Mouse (Mus musculus): ENCODE measurements around the gene Zfp821. TPM values are rescaled to one million over a fixed set of nuclear protein-coding genes. Genes with fewer than 3 reads are reported as not detected.
"Not testable (repeated sequence)": the region's sequence is repeated elsewhere in the genome, so short reads cannot be mapped to it uniquely, and the experiment has no call there.

Gene Zfp821
- polyA plus RNA-seq, 1 experiment from 2014 or later, result 22.4 TPM

- Histone ChIP-seq H3K4me1 (ENCODE audit: control insufficient read depth, insufficient read depth, low read length) (no peaks in the 10 kb centered on the region), H3K4me3 (ENCODE audit: low read depth, low read length) (no peak overlapping the region), H3K27ac (replicated peaks; ENCODE audit: low read depth, low read length) (no peak overlapping the region), H3K27me3 (replicated peaks; ENCODE audit: control insufficient read depth, insufficient read depth, low read length) (no peaks in the 10 kb centered on the region), H3K4me2 (ENCODE audit: low read depth, low read length) (no peak overlapping the region), H3K36me3 (ENCODE audit: control insufficient read depth, insufficient read depth, low read length) (no peaks in the 10 kb centered on the region), H3K9me3 (ENCODE audit: control insufficient read depth, low read length) (no peaks in the 10 kb centered on the region), H3K9ac (ENCODE audit: low read depth, low read length) (no peak overlapping the region)
- DNase-seq (ENCODE audit: low spot score) (no peak), ATAC-seq (ENCODE audit: low read depth) (no peak)
- 83% methylated on average over 8 of the region's 8 CpGs for WGBS
Observed at GRCm38 (mm10) chr8:109754696-109755095, 49.4 kb downstream of the Zfp821 start.

- not testable (repeated sequence) for H3K36me3 ChIP-seq (ENCODE audit: control insufficient read depth, insufficient read depth, low read length); H3K9ac ChIP-seq (ENCODE audit: low read depth, low read length); H3K4me2 ChIP-seq (ENCODE audit: low read depth, low read length); H3K27me3 ChIP-seq (replicated peaks; ENCODE audit: control insufficient read depth, insufficient read depth, low read length); H3K9me3 ChIP-seq (ENCODE audit: control insufficient read depth, low read length); DNase-seq (ENCODE audit: low spot score); H3K4me3 ChIP-seq (ENCODE audit: low read depth, low read length); ATAC-seq (ENCODE audit: low read depth); H3K4me1 ChIP-seq (ENCODE audit: control insufficient read depth, insufficient read depth, low read length); H3K27ac ChIP-seq (replicated peaks; ENCODE audit: low read depth, low read length)
- WGBS, result 75% methylated on average over 4 of the region's 4 CpGs
Observed at GRCm38 (mm10) chr8:109755554-109755953, 50.2 kb downstream of the Zfp821 start.

- Histone ChIP-seq H3K4me1 (ENCODE audit: control insufficient read depth, insufficient read depth, low read length) (no peaks in the 10 kb centered on the region), H3K4me3 (ENCODE audit: low read depth, low read length) (no peak overlapping the region), H3K27ac (replicated peaks; ENCODE audit: low read depth, low read length) (no peak overlapping the region), H3K36me3 (ENCODE audit: control insufficient read depth, insufficient read depth, low read length) (no peaks in the 10 kb centered on the region), H3K4me2 (ENCODE audit: low read depth, low read length) (no peak overlapping the region), H3K9me3 (ENCODE audit: control insufficient read depth, low read length) (no peaks in the 10 kb centered on the region; the same call in 1 of the 2 replicates), H3K9ac (ENCODE audit: low read depth, low read length) (no peak overlapping the region), H3K27me3 (replicated peaks; ENCODE audit: control insufficient read depth, insufficient read depth, low read length) (no peaks in the 10 kb centered on the region)
- 67% methylated on average over 3 of the region's 3 CpGs for WGBS
- ATAC-seq (ENCODE audit: low read depth), result no peak
- no peak for DNase-seq (ENCODE audit: low spot score)
Observed at GRCm38 (mm10) chr8:109756849-109757248, 51.5 kb downstream of the Zfp821 start.

DNA sequence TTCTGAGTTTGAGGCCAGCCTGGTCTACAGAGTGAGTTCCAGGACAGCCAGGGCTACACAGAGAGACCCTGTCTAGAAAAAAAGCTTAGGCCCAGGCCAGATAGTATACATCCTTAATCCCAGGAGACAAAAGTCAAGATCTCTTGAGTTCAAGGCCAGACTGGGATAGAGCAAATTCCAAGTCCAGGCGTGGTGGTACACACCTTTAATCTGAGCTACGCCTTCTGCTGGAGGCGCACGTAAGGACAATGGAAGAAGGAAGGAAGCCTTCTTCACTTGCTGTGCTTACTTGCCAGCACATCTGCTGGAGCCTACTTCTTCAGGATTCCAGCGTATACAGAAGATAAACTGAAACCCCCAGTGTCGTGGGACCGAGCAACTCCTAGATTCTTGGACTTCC lies 54.1 kb downstream of the Zfp821 start:
- H3K4me1 ChIP-seq (ENCODE audit: control insufficient read depth, insufficient read depth, low read length), result no peaks in the 10 kb centered on the region
- no peaks in the 10 kb centered on the region for H3K27me3 ChIP-seq (replicated peaks; ENCODE audit: control insufficient read depth, insufficient read depth, low read length)
- no peak for DNase-seq (ENCODE audit: low spot score)
- H3K27ac ChIP-seq (replicated peaks; ENCODE audit: low read depth, low read length), result no peak overlapping the region
- H3K9me3 ChIP-seq (ENCODE audit: control insufficient read depth, low read length), result peaks cover 3% of the 10 kb centered on the region; the same call in 1 of the 2 replicates
- no peaks in the 10 kb centered on the region for H3K36me3 ChIP-seq (ENCODE audit: control insufficient read depth, insufficient read depth, low read length)
- no peak overlapping the region for H3K4me2 ChIP-seq (ENCODE audit: low read depth, low read length)
- H3K4me3 ChIP-seq (ENCODE audit: low read depth, low read length), result no peak overlapping the region
- H3K9ac ChIP-seq (ENCODE audit: low read depth, low read length), result no peak overlapping the region
- WGBS, result 86% methylated on average over 7 of the region's 7 CpGs
- no peak for ATAC-seq (ENCODE audit: low read depth)

DNA sequence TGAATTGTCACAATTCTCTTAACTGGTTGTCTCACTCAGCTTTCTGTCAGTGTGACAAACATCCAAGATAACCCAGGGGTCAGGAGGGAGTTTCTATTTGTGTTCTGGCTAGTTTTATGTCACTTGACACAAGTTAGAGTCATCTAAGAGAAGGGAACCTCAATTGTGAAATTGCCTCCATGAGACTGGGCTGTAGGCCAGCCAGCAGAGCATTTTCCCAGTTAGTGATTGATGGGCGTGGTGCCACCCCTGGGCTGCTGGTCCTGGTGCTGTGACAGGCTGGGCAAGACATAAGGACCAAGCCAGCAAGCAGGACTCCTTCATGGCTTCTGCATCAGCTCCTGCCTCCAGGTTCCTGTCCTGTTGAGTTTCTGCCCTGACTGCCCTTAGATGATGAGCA lies 54.9 kb downstream of the Zfp821 start:
- no peak for DNase-seq (ENCODE audit: low spot score)
- 50% methylated on average over 1 of the region's 1 CpGs for WGBS
- no peak overlapping the region for H3K4me3 ChIP-seq (ENCODE audit: low read depth, low read length)
- H3K36me3 ChIP-seq (ENCODE audit: control insufficient read depth, insufficient read depth, low read length), result no peaks in the 10 kb centered on the region
- ATAC-seq (ENCODE audit: low read depth), result no peak
- no peak overlapping the region for H3K4me2 ChIP-seq (ENCODE audit: low read depth, low read length)
- H3K9me3 ChIP-seq (ENCODE audit: control insufficient read depth, low read length), result peaks cover 3% of the 10 kb centered on the region; the same call in 1 of the 2 replicates
- no peak overlapping the region for H3K9ac ChIP-seq (ENCODE audit: low read depth, low read length)
- H3K27ac ChIP-seq (replicated peaks; ENCODE audit: low read depth, low read length), result no peak overlapping the region
- H3K4me1 ChIP-seq (ENCODE audit: control insufficient read depth, insufficient read depth, low read length), result no peaks in the 10 kb centered on the region
- H3K27me3 ChIP-seq (replicated peaks; ENCODE audit: control insufficient read depth, insufficient read depth, low read length), result no peaks in the 10 kb centered on the region

GRCm38 (mm10) chr8:109764031-109764430 lies 58.7 kb downstream of the Zfp821 start:
- Histone ChIP-seq H3K36me3 (ENCODE audit: control insufficient read depth, insufficient read depth, low read length) (no peaks in the 10 kb centered on the region), H3K4me2 (ENCODE audit: low read depth, low read length) (no peak overlapping the region), H3K27me3 (replicated peaks; ENCODE audit: control insufficient read depth, insufficient read depth, low read length) (no peaks in the 10 kb centered on the region), H3K4me3 (ENCODE audit: low read depth, low read length) (no peak overlapping the region), H3K9me3 (ENCODE audit: control insufficient read depth, low read length) (peaks cover 3% of the 10 kb centered on the region; the same call in 1 of the 2 replicates), H3K9ac (ENCODE audit: low read depth, low read length) (no peak overlapping the region), H3K27ac (replicated peaks; ENCODE audit: low read depth, low read length) (no peak overlapping the region), H3K4me1 (ENCODE audit: control insufficient read depth, insufficient read depth, low read length) (no peaks in the 10 kb centered on the region)
- no peak for DNase-seq (ENCODE audit: low spot score)
- WGBS, result 90% methylated on average over 6 of the region's 6 CpGs
- ATAC-seq (ENCODE audit: low read depth), result no peak

DNA sequence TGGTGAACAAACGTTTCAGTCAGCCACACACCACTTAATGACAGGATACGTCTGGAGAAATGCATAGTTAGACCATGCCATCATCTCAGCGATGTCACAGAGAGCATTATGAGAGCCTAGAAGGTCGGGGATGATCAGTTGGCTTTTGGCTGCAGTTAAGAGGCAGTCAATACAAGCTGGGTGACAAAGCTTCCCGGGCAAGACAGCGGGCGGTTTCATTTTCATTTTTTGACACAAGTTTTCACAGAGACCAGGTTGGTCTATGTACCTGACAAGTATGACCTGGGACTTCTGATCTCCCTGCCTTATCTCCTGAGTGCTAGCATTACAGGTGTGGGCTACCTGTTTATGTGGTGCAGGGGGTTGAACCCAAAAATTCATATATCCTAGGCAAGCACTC lies 60.7 kb downstream of the Zfp821 start:
- Histone ChIP-seq H3K4me2 (ENCODE audit: low read depth, low read length) (no peak overlapping the region), H3K36me3 (ENCODE audit: control insufficient read depth, insufficient read depth, low read length) (no peaks in the 10 kb centered on the region), H3K4me3 (ENCODE audit: low read depth, low read length) (no peak overlapping the region), H3K27me3 (replicated peaks; ENCODE audit: control insufficient read depth, insufficient read depth, low read length) (no peaks in the 10 kb centered on the region), H3K4me1 (ENCODE audit: control insufficient read depth, insufficient read depth, low read length) (no peaks in the 10 kb centered on the region), H3K9ac (ENCODE audit: low read depth, low read length) (no peak overlapping the region), H3K9me3 (ENCODE audit: control insufficient read depth, low read length) (peaks cover 3% of the 10 kb centered on the region; the same call in 1 of the 2 replicates), H3K27ac (replicated peaks; ENCODE audit: low read depth, low read length) (no peak overlapping the region)
- 64% methylated on average over 7 of the region's 7 CpGs for WGBS
- DNase-seq (ENCODE audit: low spot score), result no peak
- ATAC-seq (ENCODE audit: low read depth), result no peak

DNA sequence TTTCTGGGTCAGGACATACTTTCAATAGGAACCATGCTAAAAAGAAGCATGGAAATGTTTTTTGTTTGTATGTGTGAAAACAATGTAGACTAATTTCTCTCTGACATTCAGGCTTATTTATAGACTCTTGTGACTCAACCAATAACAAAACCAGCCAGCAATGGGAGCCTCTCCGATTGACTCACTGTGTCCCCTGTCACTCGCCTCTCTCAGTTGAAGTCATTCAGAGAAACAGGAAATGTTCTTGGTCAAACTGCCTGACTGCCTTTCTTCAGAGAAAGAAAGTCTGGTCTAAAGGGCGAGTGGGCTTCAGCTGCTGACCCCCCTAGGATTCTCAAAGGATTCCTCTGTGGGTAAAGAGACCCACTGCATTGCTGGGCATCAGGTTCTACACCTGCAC lies 67.8 kb downstream of the Zfp821 start:
- Histone ChIP-seq H3K4me1 (ENCODE audit: control insufficient read depth, insufficient read depth, low read length) (no peaks in the 10 kb centered on the region), H3K9ac (ENCODE audit: low read depth, low read length) (no peak overlapping the region), H3K4me3 (ENCODE audit: low read depth, low read length) (no peak overlapping the region), H3K4me2 (ENCODE audit: low read depth, low read length) (no peak overlapping the region), H3K9me3 (ENCODE audit: control insufficient read depth, low read length) (no peaks in the 10 kb centered on the region), H3K27me3 (replicated peaks; ENCODE audit: control insufficient read depth, insufficient read depth, low read length) (0 out of 2 replicates have a peak, but pooled peaks cover 2% of the 10 kb centered on the region), H3K36me3 (ENCODE audit: control insufficient read depth, insufficient read depth, low read length) (no peaks in the 10 kb centered on the region), H3K27ac (replicated peaks; ENCODE audit: low read depth, low read length) (no peak overlapping the region)
- ATAC-seq (ENCODE audit: low read depth) (no peak), DNase-seq (ENCODE audit: low spot score) (no peak)
- 48% methylated on average over 3 of the region's 3 CpGs for WGBS
